Mouse (Mus musculus): ENCODE measurements around the gene Cdk5r2. TPM values are rescaled to one million over a fixed set of nuclear protein-coding genes. Genes with fewer than 3 reads are reported as not detected.

Cdk5r2 gene
- polyA plus RNA-seq, 1 experiment: 0.08 TPM

DNA sequence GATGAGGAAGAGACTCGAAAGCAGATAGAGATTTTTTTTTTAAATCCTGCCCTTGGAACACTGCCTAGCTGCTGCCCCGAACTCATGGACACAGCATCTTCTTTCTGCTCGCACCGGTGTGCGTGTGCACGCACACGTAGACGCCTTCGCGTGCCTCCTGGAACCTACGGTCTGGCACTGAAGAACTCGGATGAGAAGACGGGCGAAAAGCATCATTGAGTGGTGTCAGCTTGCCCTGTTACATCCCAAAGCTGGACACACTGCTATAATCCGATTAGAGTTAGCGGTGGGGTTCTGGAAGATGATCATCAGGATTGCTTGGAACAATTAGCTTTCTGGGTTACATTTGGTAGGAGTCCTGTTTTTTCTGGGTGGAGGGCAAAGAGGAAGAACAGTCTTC lies 4.1 kb downstream of the Cdk5r2 start:
- 13% methylated on average over 16 of the region's 16 CpGs for WGBS
- DNase-seq: no peak
- no peak overlapping the region for H3K4me3 ChIP-seq (replicated peaks; ENCODE audit: extremely low read depth, low read depth, low read length)

DNA sequence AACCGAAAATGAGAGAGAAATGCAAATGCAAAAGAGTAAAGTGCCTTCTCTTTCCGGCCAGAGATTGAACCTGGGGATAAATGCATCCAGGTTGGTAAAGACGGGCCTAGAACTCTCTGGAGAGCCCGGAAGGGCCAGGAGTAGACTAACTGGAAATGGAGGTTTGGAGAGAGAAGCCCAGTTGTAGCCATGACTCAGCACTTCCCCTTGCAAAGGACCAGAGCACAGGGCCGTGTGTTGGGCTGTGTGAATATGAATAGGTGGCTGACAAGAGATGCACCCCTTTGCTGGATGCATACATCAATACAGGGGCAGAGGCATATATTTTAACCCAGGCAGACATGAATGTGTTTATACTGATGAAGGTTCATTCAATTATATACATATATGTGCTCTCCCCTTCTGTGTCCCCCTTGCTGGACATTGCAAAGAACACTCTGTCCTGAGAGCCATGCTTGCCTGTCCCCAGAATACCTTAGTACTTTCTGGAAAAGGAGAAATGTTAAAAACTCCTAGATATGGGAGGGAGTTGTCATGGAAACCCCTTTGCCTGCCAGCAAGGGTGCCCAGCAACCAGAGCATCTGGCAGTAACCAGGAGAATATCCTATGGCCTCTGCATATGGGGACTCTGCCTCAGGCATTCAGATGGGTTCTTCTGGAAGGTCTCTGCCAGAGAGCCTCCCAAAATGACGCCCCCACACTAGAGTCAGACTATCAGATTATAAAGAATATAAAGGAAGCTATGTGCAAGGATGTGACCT lies 4.7 kb downstream of the Cdk5r2 start:
- 35% methylated on average over 6 of the region's 6 CpGs for WGBS
- DNase-seq: no peak
- H3K4me1 ChIP-seq (ENCODE audit: control insufficient read depth, insufficient read depth, low read length): no peaks in the 10 kb centered on the region
- no peak overlapping the region for H3K4me3 ChIP-seq (replicated peaks; ENCODE audit: extremely low read depth, low read depth, low read length)
- TF ChIP-seq POLR2A (IDR thresholded peaks at IDR 0.05; ENCODE audit: borderline replicate concordance, extremely low read depth, low read depth, low read length) (no peak), CTCF (IDR thresholded peaks at IDR 0.05; ENCODE audit: insufficient read depth, low read length) (no peak)

More for the DNA sequence above, 4.1 kb downstream of the Cdk5r2 start:
- TF ChIP-seq POLR2A (IDR thresholded peaks at IDR 0.05; ENCODE audit: borderline replicate concordance, extremely low read depth, low read depth, low read length) (no peak), CTCF (IDR thresholded peaks at IDR 0.05; ENCODE audit: insufficient read depth, low read length) (no peak)
- H3K4me1 ChIP-seq (ENCODE audit: control insufficient read depth, insufficient read depth, low read length): no peaks in the 10 kb centered on the region

DNA sequence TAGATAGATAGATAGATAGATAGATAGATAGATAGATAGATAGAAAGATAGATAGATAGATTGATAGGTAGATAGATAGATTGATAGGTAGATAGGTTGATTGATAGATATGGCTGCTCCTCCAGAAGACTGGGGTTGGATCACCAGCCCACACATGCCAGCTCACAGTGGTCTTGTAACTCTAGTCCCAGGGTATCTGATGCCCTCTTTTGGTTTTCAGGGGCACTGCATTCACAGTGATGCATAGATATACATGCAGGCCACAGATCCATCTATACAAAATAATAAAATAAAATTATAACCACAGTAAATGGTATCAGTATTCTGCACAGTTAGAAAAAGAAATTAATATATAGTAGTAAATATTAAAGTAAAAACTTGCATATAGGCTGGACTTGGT lies 7.0 kb downstream of the Cdk5r2 start:
- TF ChIP-seq POLR2A (IDR thresholded peaks at IDR 0.05; ENCODE audit: borderline replicate concordance, extremely low read depth, low read depth, low read length): no peak
- no peak for TF ChIP-seq CTCF (IDR thresholded peaks at IDR 0.05; ENCODE audit: insufficient read depth, low read length)
- H3K4me1 ChIP-seq (ENCODE audit: control insufficient read depth, insufficient read depth, low read length): no peaks in the 10 kb centered on the region
- H3K4me3 ChIP-seq (replicated peaks; ENCODE audit: extremely low read depth, low read depth, low read length): no peak overlapping the region
- DNase-seq: no peak

DNA sequence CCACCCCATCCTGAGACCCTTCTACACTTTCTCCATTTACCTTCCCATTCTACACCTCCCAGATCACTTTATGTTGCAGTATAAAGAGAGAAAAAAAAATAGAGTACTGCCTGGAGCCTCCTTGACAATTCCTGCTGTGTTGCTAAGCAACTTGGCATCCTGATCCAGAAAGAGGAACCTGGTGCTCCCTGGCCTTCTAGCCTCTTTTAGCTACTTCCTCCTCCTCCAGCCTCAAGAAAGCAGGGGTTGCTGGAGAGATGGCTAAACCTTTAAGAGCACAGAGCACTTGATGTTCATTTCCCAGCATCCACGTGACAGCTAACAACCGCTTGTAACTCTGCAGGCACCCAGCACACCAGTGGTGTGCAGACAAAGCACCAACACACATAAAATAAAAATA lies 17.5 kb downstream of the Cdk5r2 start:
- no peaks in the 10 kb centered on the region for H3K4me1 ChIP-seq (ENCODE audit: control insufficient read depth, insufficient read depth, low read length)
- TF ChIP-seq CTCF (IDR thresholded peaks at IDR 0.05; ENCODE audit: insufficient read depth, low read length) (no peak), POLR2A (IDR thresholded peaks at IDR 0.05; ENCODE audit: borderline replicate concordance, extremely low read depth, low read depth, low read length) (no peak)
- no peak overlapping the region for H3K4me3 ChIP-seq (replicated peaks; ENCODE audit: extremely low read depth, low read depth, low read length)
- WGBS: 54% methylated on average over 2 of the region's 2 CpGs
- no peak for DNase-seq

DNA sequence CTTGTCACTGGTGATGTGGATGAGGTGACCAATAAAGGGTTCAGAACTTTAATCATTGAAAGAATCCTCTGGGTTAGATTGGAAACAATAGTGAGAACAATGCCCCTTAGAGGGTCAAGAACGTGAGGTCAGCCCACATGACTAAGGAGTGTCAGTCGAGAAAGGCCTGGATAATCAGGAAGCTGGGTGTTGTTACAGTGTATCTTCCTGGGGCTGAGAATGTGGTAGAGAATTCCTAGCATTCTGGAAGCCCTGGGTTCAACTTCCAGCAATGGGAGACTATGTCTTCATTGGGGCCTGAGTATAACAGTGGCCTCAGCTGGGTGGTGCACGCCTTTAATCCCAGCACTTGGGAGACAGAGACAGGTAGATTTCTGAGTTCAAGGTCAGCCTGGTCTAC lies 22.5 kb downstream of the Cdk5r2 start:
- TF ChIP-seq POLR2A (IDR thresholded peaks at IDR 0.05; ENCODE audit: borderline replicate concordance, extremely low read depth, low read depth, low read length): no peak
- no peak for TF ChIP-seq CTCF (IDR thresholded peaks at IDR 0.05; ENCODE audit: insufficient read depth, low read length)
- no peak overlapping the region for H3K4me3 ChIP-seq (replicated peaks; ENCODE audit: extremely low read depth, low read depth, low read length)
- 41% methylated on average over 3 of the region's 3 CpGs for WGBS

DNA sequence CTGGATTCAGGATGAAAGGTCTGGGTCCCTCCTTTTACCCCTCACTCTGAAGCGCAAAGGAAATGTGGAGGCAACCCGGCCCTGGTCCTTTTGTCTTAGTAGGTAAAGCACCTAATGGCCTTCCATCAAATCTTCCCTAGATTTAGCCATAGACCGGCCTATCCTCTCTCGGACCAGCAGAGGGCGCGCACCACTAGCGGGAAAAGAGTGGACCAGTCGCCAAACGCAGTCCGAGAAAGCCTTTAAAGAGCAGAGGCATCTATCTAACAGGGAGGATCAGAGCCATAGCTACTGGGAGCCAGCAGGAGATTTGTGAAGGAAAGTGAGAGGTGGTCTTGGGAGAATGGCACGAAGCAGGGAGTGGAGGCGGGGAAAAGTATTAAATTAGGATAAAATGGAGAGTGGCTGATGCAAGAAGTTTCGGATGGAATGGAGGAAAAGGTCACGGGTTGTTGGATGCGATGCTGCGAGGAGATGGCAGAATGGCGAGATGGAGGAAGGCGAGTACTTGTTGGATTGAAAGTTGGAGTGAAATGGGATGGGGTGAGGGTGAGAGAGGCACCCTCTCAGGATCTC lies 26.1 kb downstream of the Cdk5r2 start:
- no peak overlapping the region for H3K4me3 ChIP-seq (replicated peaks; ENCODE audit: extremely low read depth, low read depth, low read length)
- DNase-seq: peak; percentile 57
- peaks cover 5% of the 10 kb centered on the region; the same call in 1 of the 2 replicates for H3K4me1 ChIP-seq (ENCODE audit: control insufficient read depth, insufficient read depth, low read length)
- 6% methylated on average over 18 of the region's 18 CpGs for WGBS
- TF ChIP-seq POLR2A (IDR thresholded peaks at IDR 0.05; ENCODE audit: borderline replicate concordance, extremely low read depth, low read depth, low read length) (no peak), CTCF (IDR thresholded peaks at IDR 0.05; ENCODE audit: insufficient read depth, low read length) (peak; percentile 83)

More for the DNA sequence above, 22.5 kb downstream of the Cdk5r2 start:
- no peak for DNase-seq
- peaks cover under 1% of the 10 kb centered on the region; the same call in 1 of the 2 replicates for H3K4me1 ChIP-seq (ENCODE audit: control insufficient read depth, insufficient read depth, low read length)

DNA sequence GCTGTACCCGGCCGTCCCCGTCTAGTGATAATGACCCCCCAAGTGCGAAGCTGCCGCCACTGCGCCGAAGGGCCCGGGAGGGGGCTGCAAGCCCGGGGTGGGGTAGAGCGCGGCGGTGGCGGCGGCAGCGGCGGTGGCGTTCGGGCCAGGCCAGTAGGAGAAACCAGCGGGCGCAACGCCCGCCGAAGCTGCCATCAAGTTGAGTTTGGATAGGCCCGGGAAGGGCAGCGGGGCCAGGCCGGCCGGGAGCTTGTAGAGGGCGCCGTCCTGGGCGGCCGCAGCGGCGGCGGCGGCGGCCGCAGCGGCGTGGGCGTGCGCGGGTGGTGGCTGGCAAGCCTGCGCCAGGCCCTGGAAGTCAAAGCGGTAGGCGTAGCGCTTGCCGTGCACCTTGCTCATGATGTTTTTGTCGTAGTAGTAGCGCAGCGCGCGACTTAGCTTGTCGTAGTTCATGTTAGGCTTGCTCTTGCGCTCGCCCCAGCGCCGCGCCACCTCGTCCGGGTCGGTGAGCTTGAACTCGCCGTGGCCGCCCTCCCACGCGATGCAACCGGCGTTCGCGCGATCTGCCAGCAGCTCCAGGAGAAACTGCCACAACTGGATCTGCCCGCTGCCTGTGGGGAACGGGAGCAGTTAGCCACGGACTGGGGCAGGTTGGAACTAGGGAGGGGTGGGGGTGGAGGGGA lies 27.5 kb downstream of the Cdk5r2 start:
- 3% methylated on average over 74 of the region's 74 CpGs for WGBS
- H3K4me3 ChIP-seq (replicated peaks; ENCODE audit: extremely low read depth, low read depth, low read length): peak overlapping the region; percentile 4
- DNase-seq: no peak
- TF ChIP-seq CTCF (IDR thresholded peaks at IDR 0.05; ENCODE audit: insufficient read depth, low read length) (no peak), POLR2A (IDR thresholded peaks at IDR 0.05; ENCODE audit: borderline replicate concordance, extremely low read depth, low read depth, low read length) (no peak)
- peaks cover 5% of the 10 kb centered on the region; the same call in 1 of the 2 replicates for H3K4me1 ChIP-seq (ENCODE audit: control insufficient read depth, insufficient read depth, low read length)

DNA sequence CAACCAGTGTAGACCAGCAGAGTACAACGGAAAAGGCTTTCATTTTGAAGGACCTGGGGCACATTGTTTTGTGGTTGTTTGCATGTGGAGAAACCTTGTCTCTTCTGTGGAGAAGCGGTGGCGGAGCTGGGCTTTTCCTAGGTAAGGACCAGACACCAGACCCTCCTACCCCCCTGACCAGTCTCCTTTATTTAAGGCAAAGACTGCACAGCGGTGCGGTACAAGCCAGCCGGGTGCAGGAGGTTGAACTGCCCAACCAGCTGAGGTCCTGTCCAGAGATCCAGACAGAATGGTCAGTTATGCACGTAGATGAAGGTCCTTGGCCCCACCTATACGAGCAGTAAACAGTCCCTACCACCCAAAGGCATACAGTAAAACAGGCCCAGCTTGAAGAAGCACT lies 28.1 kb downstream of the Cdk5r2 start:
- no peak for DNase-seq
- H3K4me3 ChIP-seq (replicated peaks; ENCODE audit: extremely low read depth, low read depth, low read length): no peak overlapping the region
- WGBS: 7% methylated on average over 8 of the region's 8 CpGs
- peaks cover 5% of the 10 kb centered on the region; the same call in 1 of the 2 replicates for H3K4me1 ChIP-seq (ENCODE audit: control insufficient read depth, insufficient read depth, low read length)
- no peak for TF ChIP-seq CTCF (IDR thresholded peaks at IDR 0.05; ENCODE audit: insufficient read depth, low read length)
- no peak for TF ChIP-seq POLR2A (IDR thresholded peaks at IDR 0.05; ENCODE audit: borderline replicate concordance, extremely low read depth, low read depth, low read length)

DNA sequence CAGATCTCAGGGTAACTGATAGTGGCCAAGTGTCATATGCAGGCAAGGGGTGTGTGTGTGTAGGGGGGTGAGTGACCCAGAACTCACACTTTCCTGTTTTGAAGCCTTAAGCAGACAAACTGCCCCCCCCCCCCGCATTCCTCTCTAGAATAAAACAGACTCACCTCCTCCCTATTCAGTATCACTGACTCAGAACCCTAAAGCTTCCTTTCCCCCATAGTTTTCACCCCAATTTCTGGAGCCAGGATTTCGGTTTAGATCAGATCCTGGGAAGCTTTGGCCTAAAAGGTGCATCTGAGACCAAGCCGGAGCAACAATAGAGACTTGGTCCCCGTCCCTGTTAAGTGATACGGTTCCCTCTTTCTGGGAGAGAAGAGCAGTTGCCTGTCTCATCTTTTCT lies 28.7 kb downstream of the Cdk5r2 start:
- Histone ChIP-seq H3K4me3 (replicated peaks; ENCODE audit: extremely low read depth, low read depth, low read length) (no peak overlapping the region), H3K4me1 (ENCODE audit: control insufficient read depth, insufficient read depth, low read length) (peaks cover 5% of the 10 kb centered on the region; the same call in 1 of the 2 replicates)
- 19% methylated on average over 5 of the region's 5 CpGs for whole genome bisulfite sequencing
- TF ChIP-seq POLR2A (IDR thresholded peaks at IDR 0.05; ENCODE audit: borderline replicate concordance, extremely low read depth, low read depth, low read length) (no peak), CTCF (IDR thresholded peaks at IDR 0.05; ENCODE audit: insufficient read depth, low read length) (no peak)
- no peak for DNase-seq
